Mouse (Mus musculus) cerebellum, adult 11-12 months (tissue): ENCODE measurements around the gene Dnase1.
"Not testable (repeated sequence)": the region's sequence is repeated elsewhere in the genome, so short reads cannot be mapped to it uniquely, and the experiment has no call there.

ENCODE experiments used
- DNase-seq: peaks from one replicate; pipeline ENCODE4 v3.0.0; 2022

Gene Dnase1

DNA sequence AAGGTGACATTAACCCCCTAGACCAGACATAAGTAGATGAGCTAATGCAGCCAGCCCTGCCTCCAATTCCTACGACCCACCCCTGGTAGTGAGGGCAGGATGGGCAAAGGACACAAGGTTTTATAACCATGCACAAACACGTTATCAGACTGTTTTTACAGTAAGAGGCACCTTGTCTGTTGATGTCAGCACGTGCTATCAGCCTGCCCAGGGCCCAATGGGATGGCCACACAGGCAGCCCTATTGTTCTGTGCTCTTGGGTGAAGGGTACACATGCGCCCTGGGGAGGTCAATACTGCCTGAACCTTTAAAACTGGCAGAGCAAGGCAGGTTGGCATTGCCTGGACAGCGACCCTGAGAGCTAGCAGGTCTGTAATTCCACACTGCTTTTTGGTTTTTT lies at the start of gene Dnase1:
Gene Dnase1 (plus strand): TSS at position 136 of the 400 bp plus-strand sequence.
- no peak for DNase-seq

DNA sequence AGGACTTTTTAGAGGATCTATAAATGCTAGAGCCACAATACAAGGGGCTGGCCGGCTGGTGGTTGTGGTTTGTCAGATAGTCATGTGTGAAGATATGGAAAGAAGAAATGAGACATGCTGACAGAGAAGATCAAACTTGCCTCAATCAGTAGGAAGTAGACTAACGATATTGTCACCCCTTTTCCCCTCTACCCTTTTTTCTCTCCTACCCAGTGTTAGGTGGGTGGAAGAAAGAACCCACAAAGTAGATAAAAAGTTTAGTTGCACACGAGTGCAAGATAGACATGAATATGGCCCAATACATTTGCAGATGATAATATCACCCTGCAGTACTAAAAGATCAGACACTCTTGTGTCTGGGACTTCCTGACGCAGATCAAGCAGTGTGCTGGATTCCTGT lies 48.3 kb upstream of the Dnase1 start:
- DNase-seq = no peak

DNA sequence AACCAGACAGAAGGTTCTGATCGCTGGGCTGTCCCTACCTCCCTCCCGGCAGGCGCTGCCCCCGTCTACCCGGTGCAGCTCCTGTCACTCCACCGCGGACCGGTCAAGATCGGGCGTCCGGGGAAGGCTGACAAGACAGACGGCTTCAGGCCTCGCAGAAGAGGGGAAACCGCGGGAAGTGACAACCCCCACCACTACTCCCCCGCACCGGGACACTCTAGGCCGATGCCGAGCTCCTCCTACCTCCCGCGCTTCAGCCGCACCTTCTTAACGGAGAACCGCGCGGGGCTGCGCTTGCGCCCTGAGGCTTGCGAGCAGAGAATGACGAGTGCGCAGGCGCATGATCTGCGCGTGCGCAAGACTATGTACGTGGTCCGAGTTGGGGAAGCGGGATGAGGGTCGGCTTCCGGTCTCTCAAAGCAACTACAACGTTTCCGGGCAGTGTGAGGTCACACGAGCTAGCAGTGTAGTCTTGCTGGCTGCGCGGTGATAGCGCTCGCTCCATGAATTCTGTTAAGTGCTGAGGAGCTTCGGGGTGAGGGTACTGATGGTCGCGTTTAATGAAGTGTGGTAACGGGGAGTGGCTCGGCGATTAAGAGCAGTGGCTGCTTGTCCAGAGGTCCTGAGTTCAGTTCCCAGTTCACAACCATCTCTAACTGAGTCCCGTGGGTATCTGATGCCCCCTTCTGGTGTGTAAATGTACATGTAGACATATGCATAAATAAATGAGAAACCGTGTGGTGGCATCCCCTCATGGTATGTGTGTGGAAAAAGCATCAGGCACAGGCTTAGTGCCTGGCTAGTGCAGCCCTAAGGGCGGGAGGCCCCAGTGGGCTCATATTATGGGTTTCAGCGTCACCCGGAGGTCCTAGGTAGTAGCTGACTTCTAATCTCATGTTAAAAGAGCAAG lies 33.0 kb upstream of the Dnase1 start, which contains the start of gene Slx4:
Gene Slx4 (minus strand): TSS at position 282 of the 910 bp plus-strand sequence.
- peak; percentile 98 for DNase-seq

DNA sequence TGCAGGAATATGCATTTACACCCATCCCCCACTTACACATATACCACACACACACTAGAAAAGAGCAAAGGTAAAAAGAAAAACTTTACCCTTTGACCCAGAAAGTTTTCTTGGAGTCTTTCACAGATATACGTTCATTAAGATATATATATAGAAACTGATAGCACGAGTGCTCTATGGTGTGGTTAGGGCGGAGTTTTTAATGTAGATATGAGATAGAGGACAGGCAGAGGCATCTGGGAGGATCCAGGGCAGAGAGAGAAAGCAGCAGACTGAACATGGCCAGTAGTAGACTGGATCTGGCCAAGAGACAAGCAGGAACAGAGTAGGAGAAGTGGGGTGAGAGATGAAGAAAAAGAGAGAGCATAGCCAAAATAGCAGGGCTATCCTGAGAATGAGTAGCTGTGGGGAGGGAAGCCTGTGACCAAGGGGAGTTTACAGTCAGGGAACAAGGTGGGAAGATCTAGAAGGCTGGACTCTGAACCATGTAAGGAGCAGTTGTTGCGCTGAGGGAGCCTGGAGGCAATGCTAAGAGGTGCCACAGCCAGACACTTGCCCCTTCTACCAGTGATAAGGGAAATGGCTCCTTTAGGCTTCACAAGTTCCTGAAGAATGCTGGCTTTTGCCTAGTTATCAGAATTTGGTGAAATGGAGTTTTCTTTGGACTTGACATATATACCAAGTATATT lies 23.7 kb upstream of the Dnase1 start:
- DNase-seq = no peak

DNA sequence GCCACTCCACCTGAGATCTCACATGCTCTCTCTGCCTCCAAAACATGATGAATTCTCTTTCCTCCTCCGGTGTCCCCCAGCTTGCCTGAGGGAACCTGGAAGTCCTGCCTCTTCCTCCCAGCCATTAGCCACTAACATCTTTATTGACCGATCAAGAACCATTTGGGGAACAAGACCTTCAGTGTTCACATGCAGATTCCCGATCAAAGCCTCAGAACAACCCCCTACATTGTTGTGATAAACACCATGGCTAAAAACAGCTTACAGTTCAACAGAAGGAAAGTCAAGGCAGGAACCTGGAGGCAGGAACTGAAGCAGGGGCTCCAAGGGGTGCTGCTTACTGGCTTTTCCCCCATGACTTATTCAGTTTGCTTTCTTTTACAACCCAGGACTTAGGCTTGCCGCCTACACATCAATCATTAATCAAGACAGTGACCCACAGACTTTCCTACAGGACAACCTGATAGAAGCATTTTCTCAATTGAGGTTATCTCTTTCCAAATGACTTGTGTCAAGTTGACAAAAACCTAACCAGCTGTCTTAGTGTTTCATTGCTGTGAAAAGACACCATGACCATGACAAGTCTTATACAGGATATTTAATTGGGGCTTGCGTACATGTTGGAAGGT lies 22.6 kb upstream of the Dnase1 start:
- no peak for DNase-seq

DNA sequence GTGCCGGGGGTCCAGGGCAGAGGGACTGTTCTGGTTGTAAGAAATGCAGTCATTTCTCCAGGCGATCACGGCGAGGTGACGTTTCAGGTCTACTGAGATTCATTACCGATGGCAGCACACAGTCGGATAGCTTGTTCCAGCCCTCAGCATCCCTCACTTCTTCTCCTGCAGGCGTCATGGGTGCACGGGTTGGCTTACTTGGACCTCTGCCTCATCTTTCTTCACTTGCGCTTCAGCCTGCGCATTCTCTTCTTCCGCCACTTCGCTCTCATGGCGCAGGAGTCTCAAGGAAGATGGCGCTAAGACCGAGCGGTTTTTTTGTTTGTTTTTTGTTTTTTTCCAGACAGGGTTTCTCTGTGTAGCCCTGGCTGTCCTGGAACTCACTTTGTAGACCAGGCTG lies 20.0 kb upstream of the Dnase1 start:
- not testable (repeated sequence) for DNase-seq

DNA sequence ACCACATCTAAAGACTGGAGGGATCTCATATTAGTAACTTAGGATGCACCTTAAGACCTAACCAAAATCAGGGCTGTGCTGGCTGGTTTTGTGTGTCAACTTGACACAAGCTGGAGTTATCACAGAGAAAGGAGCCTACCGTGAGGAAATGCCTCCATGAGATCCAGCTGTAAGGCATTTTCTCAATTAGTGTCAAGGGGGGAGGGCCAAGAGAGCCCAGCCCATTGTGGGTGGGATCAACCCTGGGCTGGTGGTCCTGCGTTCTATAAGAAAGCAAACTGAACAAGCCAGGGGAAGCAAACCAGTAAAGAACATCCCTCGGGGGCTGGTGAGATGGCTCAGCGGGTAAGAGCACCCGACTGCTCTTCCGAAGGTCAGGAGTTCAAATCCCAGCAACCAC lies 19.3 kb upstream of the Dnase1 start:
- not testable (repeated sequence) for DNase-seq

DNA sequence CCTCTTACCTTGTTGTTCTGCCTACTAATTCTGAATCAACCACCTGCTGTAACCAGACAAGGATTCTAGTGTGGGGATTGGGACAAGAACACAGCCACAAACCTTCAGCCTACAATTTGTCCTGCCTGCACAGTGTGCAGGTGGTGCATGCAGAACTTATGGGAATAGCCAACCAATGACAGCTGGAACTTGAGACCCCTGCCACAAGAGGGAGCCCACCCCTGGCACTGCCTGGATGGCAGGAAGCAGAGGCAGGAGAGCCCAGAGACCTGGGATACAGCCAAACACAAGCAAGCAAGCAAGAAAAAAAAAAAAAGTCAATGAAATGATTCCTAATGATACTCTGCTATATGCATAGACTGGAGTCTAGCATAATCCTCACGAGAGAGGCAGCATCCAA lies 15.5 kb upstream of the Dnase1 start:
- no peak for DNase-seq

DNA sequence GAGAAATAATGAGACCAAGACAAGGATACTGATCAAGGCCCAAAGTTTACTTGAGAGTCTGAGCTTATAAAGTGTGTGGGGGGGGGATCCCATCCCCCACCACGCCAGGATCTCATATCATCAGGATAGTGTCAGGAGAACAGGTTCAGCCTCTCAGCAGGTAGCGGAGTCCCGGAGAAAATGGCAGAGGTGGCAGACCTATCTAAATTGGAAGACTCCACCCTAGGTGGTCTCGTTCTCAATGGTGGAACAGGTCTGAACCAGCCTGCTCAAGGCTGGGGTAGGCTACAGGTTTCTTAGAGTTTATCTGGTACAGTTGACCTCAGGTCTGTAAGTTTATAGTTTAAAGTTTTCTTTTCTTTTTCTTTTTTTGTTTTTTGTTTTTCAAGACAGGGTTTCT lies 14.0 kb upstream of the Dnase1 start:
- no peak for DNase-seq

DNA sequence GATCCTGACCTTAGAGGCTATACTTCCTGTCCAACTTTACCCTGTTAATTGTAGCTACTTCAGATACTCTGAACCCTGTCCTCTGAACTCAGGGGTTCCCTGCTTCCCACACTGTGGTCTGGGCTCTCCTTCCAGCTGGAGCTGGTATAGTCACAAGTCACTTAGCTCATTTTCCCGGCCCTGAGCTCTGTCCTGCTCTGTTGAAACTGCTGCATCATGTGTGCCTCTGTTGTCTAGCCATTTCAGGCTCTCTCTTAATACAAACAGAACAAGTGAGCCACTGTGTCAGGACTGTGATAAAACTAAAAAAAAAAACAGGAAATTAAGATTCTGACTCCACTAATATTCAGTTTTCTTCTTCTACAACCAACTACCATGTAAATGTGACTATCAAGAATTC lies 10.1 kb upstream of the Dnase1 start:
- no peak for DNase-seq

DNA sequence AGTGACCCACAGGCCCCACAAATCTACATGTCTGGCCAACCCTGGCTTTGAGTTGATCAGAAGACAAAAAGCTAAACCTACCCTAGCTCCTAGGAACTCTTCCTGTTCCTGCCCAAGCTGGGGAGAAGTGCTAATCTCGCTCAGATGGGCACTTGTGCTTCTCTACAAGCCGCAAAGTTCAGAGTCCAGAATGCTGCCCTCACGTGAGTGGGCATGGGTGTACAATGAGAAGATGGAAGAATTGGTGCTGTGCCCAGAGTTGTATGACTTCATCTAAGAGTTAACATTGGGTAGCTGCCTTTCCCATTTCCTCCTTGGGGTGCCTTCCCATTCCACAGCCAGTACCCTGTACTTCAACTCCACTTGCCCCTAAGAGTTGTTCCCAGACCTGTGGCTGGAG lies 9.5 kb upstream of the Dnase1 start:
- DNase-seq = no peak

DNA sequence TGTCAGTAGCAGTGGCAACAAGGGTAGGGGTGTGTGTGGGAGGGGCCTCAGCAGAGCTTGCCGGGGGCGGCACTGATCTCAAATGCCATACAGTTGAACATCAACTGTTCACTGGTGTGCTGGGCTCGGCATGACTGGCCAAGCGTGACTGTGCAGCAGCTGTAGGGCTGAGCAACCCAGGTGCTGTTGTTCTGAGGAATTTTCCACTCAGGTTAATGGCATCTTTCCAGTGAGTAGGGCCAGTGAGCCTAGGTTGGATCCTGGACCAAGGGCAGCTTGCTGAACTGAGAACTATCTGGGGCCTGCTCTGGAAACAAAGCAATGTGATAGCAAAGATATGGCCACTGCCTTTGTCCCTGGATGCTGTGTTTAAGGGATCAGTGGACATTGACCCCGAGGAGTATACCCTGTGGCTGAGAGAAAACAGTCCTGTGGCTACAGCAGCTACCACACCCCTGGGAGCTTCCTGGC lies 7.3 kb upstream of the Dnase1 start:
- DNase-seq = no peak

DNA sequence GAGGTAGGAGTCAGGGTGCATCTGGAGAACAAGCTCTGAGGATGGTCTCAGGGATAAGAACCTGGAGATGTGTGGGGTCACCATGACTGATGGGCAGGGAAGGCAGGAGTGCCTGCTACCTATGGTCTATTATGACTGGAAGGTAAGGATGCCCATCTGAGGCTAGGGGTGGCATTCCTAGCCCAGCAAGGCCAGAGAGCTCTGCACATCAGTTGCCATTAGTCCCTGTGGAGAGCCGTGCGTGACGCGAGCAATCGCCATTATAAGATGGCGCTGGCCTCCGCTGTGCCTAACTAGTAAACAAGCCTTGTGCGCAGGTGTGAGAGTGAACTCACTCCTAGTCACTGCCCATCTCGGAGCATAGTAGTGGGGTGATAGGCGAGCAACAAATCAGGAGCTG lies 6.2 kb upstream of the Dnase1 start:
- DNase-seq = no peak

DNA sequence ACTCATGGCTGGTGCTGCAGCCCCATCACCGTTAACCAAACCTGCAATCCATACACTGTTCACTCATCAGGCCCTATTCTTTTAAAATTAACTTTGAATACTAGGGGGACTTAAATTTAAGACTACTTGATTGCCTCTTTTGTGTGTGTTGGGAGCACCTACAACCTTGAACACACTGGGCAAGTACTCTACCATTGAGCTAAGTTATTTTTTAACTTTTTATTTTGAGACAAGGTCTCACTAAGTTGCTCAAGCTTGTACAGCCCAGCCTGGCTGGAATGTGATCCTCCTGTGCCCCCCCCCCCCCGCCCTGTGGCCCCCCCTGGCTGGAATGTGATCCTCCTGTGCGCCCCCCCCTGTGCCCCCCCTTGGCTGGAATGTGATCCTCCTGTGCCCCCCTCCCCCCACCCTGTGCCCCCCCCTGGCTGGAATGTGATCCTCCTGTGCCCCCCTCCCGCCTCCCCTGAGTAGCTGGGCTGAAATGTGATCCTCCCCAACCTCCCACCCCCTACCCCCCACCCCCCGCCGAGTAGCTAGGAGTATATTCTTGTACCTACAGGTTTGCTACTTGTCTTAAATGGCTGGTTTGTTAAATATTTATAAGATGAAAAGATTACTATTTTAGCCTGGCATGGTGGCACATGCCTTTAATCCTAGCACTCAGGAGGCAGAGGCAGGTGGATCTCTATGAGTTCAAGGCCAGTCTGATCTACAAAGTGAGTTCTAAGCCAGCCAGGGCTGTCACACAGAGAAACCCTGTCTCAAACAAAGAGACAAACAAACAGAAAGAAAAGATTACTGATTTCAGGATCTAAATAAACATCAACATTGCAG lies 5.1 kb upstream of the Dnase1 start:
- DNase-seq = no peak

DNA sequence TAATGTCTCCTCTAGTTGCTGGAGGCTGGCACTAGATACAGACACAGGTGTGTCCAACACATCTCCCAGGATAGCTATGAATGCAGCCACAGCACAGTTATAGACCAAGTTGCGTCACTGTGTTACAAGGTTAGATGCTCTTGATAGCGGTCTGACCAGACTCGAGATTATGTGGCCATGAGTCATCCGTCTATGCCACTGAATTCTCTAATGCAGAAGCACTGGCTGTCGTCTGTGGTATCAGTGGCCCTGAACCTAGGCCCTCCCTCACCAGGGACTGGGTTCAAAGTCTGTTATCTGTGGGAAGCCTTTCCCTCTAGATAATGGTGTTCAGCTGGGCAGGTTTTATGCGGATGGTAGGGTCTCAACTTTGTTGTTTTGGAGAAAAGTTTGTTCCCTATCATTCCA lies 4.4 kb upstream of the Dnase1 start:
- DNase-seq = no peak

DNA sequence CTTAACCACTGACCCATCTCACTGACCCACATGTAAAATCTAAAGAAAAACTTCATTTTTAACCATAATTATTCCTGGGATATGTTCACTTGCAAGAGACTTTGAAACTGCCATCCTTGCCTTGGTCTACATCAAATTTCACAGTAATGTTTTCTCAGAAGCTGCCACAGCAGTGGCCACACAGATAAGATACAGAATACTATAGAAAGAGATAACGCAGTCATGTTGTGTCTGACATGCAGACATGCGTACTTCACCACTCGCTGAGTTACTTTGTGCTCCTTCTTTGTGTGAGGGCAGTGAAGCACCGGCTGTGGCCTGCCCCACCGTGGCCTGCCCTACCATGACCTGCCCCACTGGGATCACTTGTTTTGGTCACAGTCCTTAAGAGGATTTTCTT lies 2.8 kb upstream of the Dnase1 start:
- no peak for DNase-seq

DNA sequence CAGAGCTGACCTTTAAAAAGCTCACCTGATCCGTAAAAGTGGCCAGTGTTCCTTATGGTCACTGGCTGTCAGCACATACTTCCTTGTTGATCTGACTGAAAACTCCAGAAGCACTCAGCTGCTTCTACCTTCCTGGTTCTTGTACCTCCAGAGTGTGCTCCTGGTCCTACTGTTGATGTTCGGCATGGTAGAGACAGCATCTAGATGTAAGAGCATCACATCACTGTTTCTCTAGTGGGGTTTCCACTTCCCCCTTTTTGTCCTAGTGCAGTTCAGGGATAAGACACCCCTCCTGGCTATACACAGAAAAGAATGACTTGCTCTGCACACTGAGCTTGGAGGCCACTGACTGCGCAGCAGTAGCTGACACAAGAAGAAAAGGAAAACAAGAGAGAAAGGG lies 2.3 kb upstream of the Dnase1 start:
- no peak for DNase-seq

DNA sequence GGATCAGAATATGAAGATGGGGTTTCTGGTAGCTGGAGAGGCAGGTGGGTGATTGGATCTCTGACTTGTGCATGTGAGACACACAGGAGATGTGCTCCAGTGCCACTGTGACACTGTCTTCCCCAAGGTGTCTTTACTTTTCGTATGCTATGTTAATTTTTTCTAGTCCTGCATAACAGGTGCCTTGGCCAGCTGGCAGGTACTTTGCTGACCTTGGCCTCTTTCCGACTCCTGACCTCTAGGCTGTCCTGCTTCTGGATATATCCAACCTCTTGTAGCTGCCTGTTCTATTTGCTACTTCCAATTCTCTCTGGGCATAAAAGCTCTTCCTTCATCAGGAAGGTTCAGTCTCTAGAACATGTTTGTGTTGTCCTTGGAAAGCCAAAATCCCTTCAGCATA lies 1.2 kb upstream of the Dnase1 start:
- no peak for DNase-seq

DNA sequence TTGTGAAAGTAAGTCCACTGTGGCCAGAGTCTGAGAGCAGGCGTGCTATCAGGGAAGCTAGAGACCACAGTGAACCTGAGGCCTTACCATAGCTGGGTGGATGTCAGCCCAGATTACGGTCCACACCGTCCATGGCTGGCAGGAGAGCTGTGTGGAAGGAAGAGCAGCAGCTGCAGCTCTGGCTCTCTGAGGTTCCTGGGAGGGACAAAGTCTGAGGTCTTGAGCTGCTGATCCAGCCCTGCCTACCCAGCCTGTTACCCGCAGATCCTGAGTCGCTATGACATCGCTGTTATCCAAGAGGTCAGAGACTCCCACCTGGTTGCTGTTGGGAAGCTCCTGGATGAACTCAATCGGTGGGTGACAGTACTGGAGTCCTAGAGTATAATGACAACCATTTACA lies 948 bp downstream of the Dnase1 start:
- no peak for DNase-seq

DNA sequence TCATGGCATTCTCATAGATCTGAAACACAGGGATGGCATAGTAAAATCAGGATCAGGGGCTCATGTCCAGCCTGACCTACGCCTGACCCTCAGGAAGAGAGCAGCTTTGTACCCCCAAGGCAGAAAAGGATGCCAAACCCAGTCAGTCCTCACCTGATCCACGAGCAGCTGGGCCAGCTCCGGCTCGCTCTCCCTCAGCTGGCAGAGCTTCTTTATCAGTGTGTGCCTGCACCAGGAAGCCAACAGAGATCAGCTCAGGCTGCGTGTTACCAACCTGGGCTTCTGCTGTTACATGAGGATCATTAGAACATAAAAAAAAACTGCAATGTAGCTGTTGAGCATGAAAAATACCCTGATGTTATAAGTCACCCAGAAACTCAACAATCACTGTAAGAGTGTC lies 3.5 kb downstream of the Dnase1 start:
- DNase-seq = no peak

DNA sequence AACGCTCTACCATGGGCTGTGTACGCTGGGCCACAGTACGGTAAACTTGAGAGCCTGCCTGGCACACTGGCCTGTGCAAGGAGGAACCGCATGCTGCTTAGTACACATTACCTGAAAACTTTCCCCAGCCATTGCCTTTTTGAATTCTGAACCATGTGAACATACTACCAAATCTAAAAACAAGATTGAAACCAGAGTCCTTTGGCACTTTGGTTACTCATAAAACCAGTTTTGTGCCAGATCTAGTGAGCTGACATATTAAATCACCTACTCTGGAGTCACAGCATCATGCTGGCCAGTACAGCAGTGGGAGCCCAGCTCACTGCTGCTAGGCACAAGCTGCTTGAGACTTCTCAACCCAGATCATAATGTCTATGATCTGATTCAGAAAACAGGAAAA lies 4.9 kb downstream of the Dnase1 start:
- DNase-seq = no peak

DNA sequence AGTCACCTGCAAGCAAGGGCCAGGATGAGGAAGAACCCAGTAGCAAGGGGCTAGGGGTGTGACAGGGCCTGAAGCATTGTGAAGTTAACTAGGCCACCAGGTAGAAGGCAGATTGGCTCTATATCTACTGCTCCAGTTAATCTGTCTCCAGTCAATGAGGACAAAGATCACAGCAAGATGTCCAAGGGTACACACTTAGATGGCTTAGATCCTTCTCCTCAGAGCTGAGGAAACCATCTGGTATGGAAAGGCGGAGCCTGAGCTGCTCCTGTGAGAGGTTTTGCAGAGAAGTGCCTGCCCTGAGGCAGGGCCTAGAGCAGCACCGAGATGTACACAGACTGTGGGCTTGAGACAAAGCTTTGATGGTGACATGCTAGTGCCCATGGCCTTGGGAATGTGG lies 7.4 kb downstream of the Dnase1 start:
- no peak for DNase-seq

DNA sequence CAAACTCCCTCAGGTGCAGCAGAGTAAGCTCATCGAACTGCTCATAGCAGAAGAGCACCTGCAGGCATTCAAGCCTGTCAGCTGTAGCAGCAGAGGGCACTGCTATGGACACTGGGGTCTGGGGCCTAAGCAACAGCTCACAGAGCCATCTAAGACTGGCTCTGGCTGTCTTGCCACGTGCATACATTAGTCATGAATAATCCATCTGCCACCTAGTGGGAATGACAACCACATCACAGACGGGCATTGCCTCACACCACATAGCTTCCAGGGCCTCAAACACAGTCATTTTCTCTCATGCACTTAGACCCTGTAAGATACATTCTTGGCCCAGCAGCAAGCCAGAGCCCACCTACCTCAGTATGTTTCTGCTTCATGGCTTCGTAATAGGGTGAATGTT lies 8.8 kb downstream of the Dnase1 start:
- no peak for DNase-seq
